Mouse (Mus musculus) ES-E14 (cell line): ENCODE results near the gene Wdfy1. TPM values are rescaled to one million over a fixed set of nuclear protein-coding genes. Genes with fewer than 3 reads are reported as not detected.

ENCODE experiments used
- DNase-seq: peaks from one replicate; pipeline ENCODE4 v3.0.0-alpha.2; 2013; ENCODE audit warnings: low read depth, low spot score
- H3K27ac ChIP-seq: 2 replicates; pipeline ENCODE4 v1.5.1; 2012; ENCODE audit warnings: low read depth, mild to moderate bottlenecking, low read length, moderate library complexity, mixed read lengths; ENCODE audit not compliant: poor library complexity, insufficient read depth, severe bottlenecking
- H3K36me3 ChIP-seq: 2 replicates; pipeline ENCODE4 v1.6.1; 2012; ENCODE audit warnings: mild to moderate bottlenecking, low read length, moderate library complexity, mixed read lengths; ENCODE audit not compliant: control insufficient read depth, poor library complexity, insufficient read depth, severe bottlenecking
- H3K4me1 ChIP-seq, 2 experiments: fragments of 150-350 bp in 1 of 2; sonication (generic) in 1 of 2; 2 replicates each; pipeline ENCODE4 v1.6.1; 2012; ENCODE audit warnings: low read length in 2 of 2, mild to moderate bottlenecking in 1 of 2, mixed read lengths in 1 of 2; ENCODE audit not compliant: control insufficient read depth in 2 of 2, insufficient read depth in 2 of 2, poor library complexity in 1 of 2
- H3K4me3 ChIP-seq, 2 experiments: fragments of 150-350 bp in 1 of 2; sonication (generic) in 1 of 2; 2 replicates each; pipeline ENCODE4 v1.5.1; 2012; ENCODE audit warnings: low read length in 2 of 2, low read depth in 1 of 2, mild to moderate bottlenecking in 1 of 2, mixed read lengths in 1 of 2; ENCODE audit not compliant: insufficient read depth in 1 of 2, poor library complexity in 1 of 2, severe bottlenecking in 1 of 2
- H3K9ac ChIP-seq: 2 replicates; pipeline ENCODE4 v1.6.1; 2012; ENCODE audit warnings: low read depth, mild to moderate bottlenecking, low read length, mixed read lengths; ENCODE audit not compliant: poor library complexity, insufficient read depth, severe bottlenecking
- H3K9me3 ChIP-seq: fragments of 150-350 bp; sonication (generic); 2 replicates; pipeline ENCODE4 v1.6.1; 2012; ENCODE audit warnings: low read depth, mild to moderate bottlenecking, low read length; ENCODE audit not compliant: control insufficient read depth, insufficient read depth
- CHD2 ChIP-seq: IDR thresholded peaks from 2 replicates; pipeline ENCODE4 v1.6.1; 2014; ENCODE audit warnings: mild to moderate bottlenecking, low read depth, low read length, inconsistent platforms
- HCFC1 ChIP-seq: IDR thresholded peaks from 2 replicates; pipeline ENCODE4 v1.6.1; 2012; ENCODE audit warnings: low read length, inconsistent platforms, borderline replicate concordance; ENCODE audit not compliant: insufficient read depth
- MAFK ChIP-seq: IDR thresholded peaks from 2 replicates; pipeline ENCODE4 v1.6.1; 2014; ENCODE audit warnings: mild to moderate bottlenecking, low read depth, low read length, inconsistent platforms; ENCODE audit not compliant: insufficient read depth
- ZC3H11A ChIP-seq: IDR thresholded peaks from 2 replicates; pipeline ENCODE4 v1.6.1; 2012; ENCODE audit warnings: low read depth, mild to moderate bottlenecking, inconsistent platforms, low read length, borderline replicate concordance
- ZNF384 ChIP-seq: IDR thresholded peaks from 2 replicates; pipeline ENCODE4 v1.6.1; 2012; ENCODE audit warnings: low read depth, low read length, inconsistent platforms
- in situ Hi-C, 2 experiments: fragments of 600-800 bp; cut with MboI; formaldehyde crosslinking; loops; one replicate each; pipeline ENCODE4 v1.15.1; 2025; ENCODE audit warnings: low sequenced_read_pairs in 2 of 2, inconsistent platforms in 1 of 2; ENCODE audit not compliant: unreplicated experiment in 2 of 2
- total RNA-seq: library from RNA; depleted of rRNA; stranded (reverse); fragments of 300-350 nt; gene quantifications from 2 replicates; pipeline ENCODE4 v1.2.3, GENCODE M21; 2012

Wdfy1 gene
- total RNA-seq, 1 experiment = 31.4 TPM

- H3K27ac ChIP-seq = no peak overlapping the region
- no peaks in the 10 kb centered on the region for H3K9me3 ChIP-seq
- DNase-seq = no peak
- TF ChIP-seq MAFK (no peak), HCFC1 (no peak), ZNF384 (no peak), CHD2 (no peak), ZC3H11A (no peak)
- no peaks in the 10 kb centered on the region; the same call in 1 of the 2 replicates for H3K36me3 ChIP-seq
- in situ Hi-C loops = no loop called here
- no peak overlapping the region for H3K4me3 ChIP-seq
- H3K4me1 ChIP-seq = peaks cover 0 to 3% of the 10 kb centered on the region in 2 experiments; a peak in 1 of 4 replicates
- H3K9ac ChIP-seq = no peak overlapping the region
Observed at GRCm38 (mm10) chr1:79759006-79759405, 16.9 kb downstream of the Wdfy1 start.

DNA sequence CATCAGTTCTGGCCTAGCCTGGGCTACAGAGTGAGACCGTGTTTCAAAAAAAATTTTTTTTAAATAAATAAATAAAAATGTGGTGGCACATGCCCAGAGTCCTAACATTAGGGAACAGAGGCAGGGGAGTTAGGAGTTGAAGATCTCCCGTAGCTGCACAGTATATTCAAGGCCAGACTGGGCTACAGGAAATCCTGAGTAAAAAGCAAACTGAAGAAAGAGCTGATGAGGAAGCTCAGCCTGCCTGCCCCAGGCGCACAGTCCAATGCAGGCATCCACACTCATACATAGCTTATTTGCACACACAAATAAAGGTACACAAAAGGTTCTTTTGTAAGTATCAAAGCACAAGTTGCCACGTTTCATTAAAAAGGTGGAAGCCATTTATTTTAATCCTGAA lies 18.3 kb downstream of the Wdfy1 start:
- Histone ChIP-seq H3K9me3 (no peaks in the 10 kb centered on the region), H3K36me3 (no peaks in the 10 kb centered on the region; the same call in 1 of the 2 replicates), H3K27ac (no peak overlapping the region), H3K4me1 (peaks cover 0 to 2% of the 10 kb centered on the region in 2 experiments; a peak in 1 of 4 replicates), H3K4me3 (no peak overlapping the region), H3K9ac (no peak overlapping the region)
- in situ Hi-C loops = no loop called here
- no peak for TF ChIP-seq MAFK
- TF ChIP-seq CHD2 = no peak
- TF ChIP-seq HCFC1 = no peak
- no peak for TF ChIP-seq ZNF384
- no peak for TF ChIP-seq ZC3H11A
- DNase-seq = no peak

GRCm38 (mm10) chr1:79757161-79757560 lies 18.8 kb downstream of the Wdfy1 start:
- H3K36me3 ChIP-seq = no peaks in the 10 kb centered on the region; the same call in 1 of the 2 replicates
- H3K9ac ChIP-seq = no peak overlapping the region
- H3K4me3 ChIP-seq = no peak overlapping the region
- H3K27ac ChIP-seq = no peak overlapping the region
- no peaks in the 10 kb centered on the region for H3K9me3 ChIP-seq
- no peaks in the 10 kb centered on the region for H3K4me1 ChIP-seq
- in situ Hi-C loops = no loop called here
- DNase-seq = no peak
- TF ChIP-seq ZC3H11A (no peak), MAFK (no peak), ZNF384 (no peak), CHD2 (no peak), HCFC1 (no peak)

- TF ChIP-seq HCFC1 (no peak), CHD2 (no peak), MAFK (no peak), ZC3H11A (no peak), ZNF384 (no peak)
- Histone ChIP-seq H3K36me3 (no peaks in the 10 kb centered on the region; the same call in 1 of the 2 replicates), H3K4me1 (no peaks in the 10 kb centered on the region), H3K4me3 (no peak overlapping the region), H3K9ac (no peak overlapping the region), H3K9me3 (no peaks in the 10 kb centered on the region), H3K27ac (no peak overlapping the region)
- in situ Hi-C loops = no loop called here
- no peak for DNase-seq
Observed at GRCm38 (mm10) chr1:79756417-79756816, 19.5 kb downstream of the Wdfy1 start.

GRCm38 (mm10) chr1:79755376-79755775 lies 20.6 kb downstream of the Wdfy1 start:
- no peak overlapping the region for H3K27ac ChIP-seq
- no peak overlapping the region for H3K4me3 ChIP-seq
- no peaks in the 10 kb centered on the region; the same call in 1 of the 2 replicates for H3K36me3 ChIP-seq
- in situ Hi-C loops = no loop called here
- H3K9ac ChIP-seq = no peak overlapping the region
- no peaks in the 10 kb centered on the region for H3K4me1 ChIP-seq
- TF ChIP-seq ZNF384 (no peak), MAFK (no peak), HCFC1 (no peak), ZC3H11A (no peak), CHD2 (no peak)
- no peaks in the 10 kb centered on the region for H3K9me3 ChIP-seq
- no peak for DNase-seq
